Mouse (Mus musculus) myocyte (in vitro differentiated cells): ENCODE data around the gene Cep295.

ENCODE experiments used
- MYOG ChIP-seq, 3 experiments: IDR thresholded peaks; one replicate each; pipeline ENCODE4 v1.6.1; 2011; ENCODE audit warnings: control low read depth in 2 of 3, low read depth in 2 of 3, mild to moderate bottlenecking in 2 of 3; ENCODE audit not compliant: insufficient read length in 2 of 3, control insufficient read depth in 1 of 3, insufficient read depth in 1 of 3
- POLR2A ChIP-seq: IDR thresholded peaks from one replicate; pipeline ENCODE4 v1.6.1; 2011; ENCODE audit warnings: low read depth, mild to moderate bottlenecking, control low read depth, moderate library complexity; ENCODE audit not compliant: insufficient read length
- TCF12 ChIP-seq: IDR thresholded peaks from one replicate; pipeline ENCODE4 v1.6.1; 2011; ENCODE audit warnings: mild to moderate bottlenecking, control low read depth; ENCODE audit not compliant: poor library complexity, insufficient read depth, severe bottlenecking
- USF1 ChIP-seq: IDR thresholded peaks from one replicate; pipeline ENCODE4 v1.6.1; 2011; ENCODE audit warnings: low read depth, mild to moderate bottlenecking, control low read depth, moderate library complexity

DNA sequence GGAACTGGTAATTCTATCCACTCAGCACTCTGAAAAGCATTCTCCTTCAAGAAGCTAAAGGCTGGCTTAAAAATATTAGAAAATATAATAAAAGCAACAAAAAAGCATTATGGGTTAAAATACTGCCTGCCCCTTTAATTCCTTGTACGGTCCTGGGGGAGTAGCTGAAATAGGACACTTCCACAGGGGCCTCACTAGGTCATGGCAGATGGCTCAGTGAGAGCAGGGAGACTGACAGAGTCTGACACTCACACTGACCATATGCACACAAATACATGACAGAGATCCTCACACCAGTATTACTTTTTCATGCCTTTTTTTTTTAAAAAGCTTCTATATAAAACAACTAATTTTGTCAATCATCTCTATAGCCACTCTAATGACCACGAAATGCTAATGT lies 7.7 kb downstream of the Cep295 start:
- TF ChIP-seq USF1 (no peak), POLR2A (no peak), MYOG (IDR thresholded peaks at IDR 0.05; ENCODE audit: control insufficient read depth in 1 of 3, insufficient read depth in 1 of 3, insufficient read length in 2 of 3, low read depth in 2 of 3) (no peak), TCF12 (no peak)
